Mouse (Mus musculus) cortical plate, adult 2 months (tissue): Measurements from ENCODE around the gene Xcl1.

ENCODE experiments used
- CTCF ChIP-seq: fragments of 200-500 bp; IDR thresholded peaks from 2 replicates; pipeline ENCODE4 v1.5.1; 2011; ENCODE audit warnings: mild to moderate bottlenecking, control low read depth, low read length; ENCODE audit not compliant: insufficient read depth; ENCODE audit errors: extremely low read depth
- POLR2A ChIP-seq: fragments of 200-500 bp; IDR thresholded peaks from 2 replicates; pipeline ENCODE4 v1.6.1; 2011; ENCODE audit warnings: mild to moderate bottlenecking, low read length, control low read depth; ENCODE audit not compliant: insufficient read depth; ENCODE audit errors: extremely low read depth

GRCm38 (mm10) chr1:164887775-164888174 is 47.6 kb downstream of the Xcl1 start:
- TF ChIP-seq CTCF (no peak), POLR2A (no peak)
